Mouse (Mus musculus) neural tube, embryonic 11.5 days (tissue): Measurements from ENCODE around the gene Gbf1. TPM values are rescaled to one million over a fixed set of nuclear protein-coding genes. Genes with fewer than 3 reads are reported as not detected.

Source experiments
- ATAC-seq: fragments of 200-750 bp; cut with Nextera tagmentation; 2 replicates; pipeline ENCODE4 v1.8.0; 2017; ENCODE audit warnings: moderate number of reproducible peaks, mild to moderate bottlenecking, moderate TSS enrichment, moderate library complexity; ENCODE audit not compliant: insufficient read depth, low FRiP score, low TSS enrichment
- DNase-seq: peaks from one replicate; pipeline ENCODE4 v3.0.0-alpha.2; 2015; ENCODE audit warnings: low spot score
- H3K27ac ChIP-seq: fragments of 300-500 bp; sonication (generic); 2 replicates; pipeline ENCODE4 v1.5.1; 2014; ENCODE audit warnings: low read depth, mild to moderate bottlenecking, low read length
- H3K27me3 ChIP-seq: fragments of 300-500 bp; sonication (generic); 2 replicates; pipeline ENCODE4 v1.6.1; 2014; ENCODE audit warnings: mild to moderate bottlenecking, low read length, mixed read lengths; ENCODE audit not compliant: control insufficient read depth, insufficient read depth
- H3K36me3 ChIP-seq: fragments of 300-500 bp; sonication (generic); 2 replicates; pipeline ENCODE4 v1.6.1; 2014; ENCODE audit warnings: mild to moderate bottlenecking, low read length, moderate library complexity, mixed read lengths; ENCODE audit not compliant: control insufficient read depth, insufficient read depth
- H3K4me1 ChIP-seq: fragments of 300-500 bp; sonication (generic); 2 replicates; pipeline ENCODE4 v1.6.1; 2014; ENCODE audit warnings: low read length, mixed read lengths; ENCODE audit not compliant: control insufficient read depth, insufficient read depth
- H3K4me2 ChIP-seq: fragments of 300-500 bp; sonication (generic); 2 replicates; pipeline ENCODE4 v1.6.1; 2014; ENCODE audit warnings: low read depth, mild to moderate bottlenecking, moderate library complexity
- H3K4me3 ChIP-seq: fragments of 300-500 bp; sonication (generic); 2 replicates; pipeline ENCODE4 v1.5.1; 2014; ENCODE audit warnings: low read depth, low read length
- H3K9ac ChIP-seq: fragments of 300-500 bp; sonication (generic); 2 replicates; pipeline ENCODE4 v1.6.1; 2014; ENCODE audit warnings: mild to moderate bottlenecking, low read length
- H3K9me3 ChIP-seq: fragments of 300-500 bp; sonication (generic); 2 replicates; pipeline ENCODE4 v1.6.1; 2016; ENCODE audit warnings: low read length; ENCODE audit not compliant: control insufficient read depth
- WGBS: fragments of 180-500 bp; shearing (Covaris S2); extraction: QIAGEN DNeasy Blood & Tissue Kit; methylation state at CpG from one replicate; pipeline ENCODE4 v1.1.7; 2014; 5-methylcytosine and 5-hydroxymethylcytosine counted together
- polyA plus RNA-seq: library from polyadenylated mRNA; unstranded; fragments of >200 nt; fragmentation: Nextera tagmentation; extraction: Ambion mirVana; gene quantifications from 2 replicates; pipeline ENCODE4 v1.2.1, GENCODE M21; 2014

The Gbf1 gene
- polyA plus RNA-seq, 1 experiment from 2014 or later = 52.0 TPM

DNA sequence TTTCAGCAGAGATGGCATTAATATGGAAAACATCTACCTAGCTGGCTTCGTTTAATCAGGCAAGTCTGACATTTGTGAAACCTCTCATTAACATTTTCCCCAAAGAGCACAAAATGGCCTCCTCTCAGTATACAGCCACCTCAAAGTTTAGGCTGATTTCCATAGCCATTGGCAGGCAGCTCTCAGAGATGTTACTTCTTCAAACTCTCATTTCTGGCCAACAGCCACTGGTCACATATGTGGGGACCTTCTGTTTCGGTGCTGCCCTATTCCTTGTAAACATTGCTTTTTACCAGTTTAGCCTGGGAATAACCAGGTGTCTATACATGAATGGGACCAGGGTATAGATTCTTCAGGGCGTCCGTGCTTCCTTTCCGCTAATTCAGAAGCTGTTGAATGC is 67.8 kb downstream of the Gbf1 start:
- ATAC-seq = no peak
- Histone ChIP-seq H3K9me3 (no peaks in the 10 kb centered on the region), H3K4me3 (no peak overlapping the region), H3K9ac (no peak overlapping the region), H3K4me1 (peaks cover 2% of the 10 kb centered on the region; the same call in 1 of the 2 replicates), H3K27ac (no peak overlapping the region), H3K4me2 (no peak overlapping the region), H3K36me3 (no peaks in the 10 kb centered on the region), H3K27me3 (no peaks in the 10 kb centered on the region)
- DNase-seq = no peak
- WGBS = 84% methylated on average over 5 of the region's 5 CpGs

DNA sequence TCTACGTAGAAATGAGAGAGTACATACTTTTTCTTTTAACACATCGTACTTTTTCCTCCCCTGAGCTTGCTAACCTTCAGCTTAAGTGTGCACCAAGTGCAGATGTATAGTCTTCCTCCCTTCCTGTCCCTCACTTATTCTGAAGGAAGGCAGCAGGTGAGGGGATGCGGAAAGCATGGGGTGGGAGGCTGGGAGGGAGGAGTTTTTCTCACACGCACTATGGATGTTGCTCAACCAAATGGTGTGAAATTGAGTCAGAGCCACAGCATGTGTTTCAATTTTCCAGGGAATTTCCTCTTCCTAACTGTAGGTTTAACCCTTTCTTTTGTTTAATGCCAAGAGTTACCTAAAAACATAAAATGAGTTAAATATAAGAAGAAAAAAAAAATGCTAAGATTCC is 70.8 kb downstream of the Gbf1 start:
- Histone ChIP-seq H3K4me3 (no peak overlapping the region), H3K9me3 (no peaks in the 10 kb centered on the region), H3K9ac (no peak overlapping the region), H3K27me3 (no peaks in the 10 kb centered on the region), H3K36me3 (no peaks in the 10 kb centered on the region), H3K4me2 (no peak overlapping the region), H3K27ac (no peak overlapping the region), H3K4me1 (no peaks in the 10 kb centered on the region)
- WGBS = 83% methylated on average over 4 of the region's 4 CpGs
- DNase-seq (no peak), ATAC-seq (no peak)

DNA sequence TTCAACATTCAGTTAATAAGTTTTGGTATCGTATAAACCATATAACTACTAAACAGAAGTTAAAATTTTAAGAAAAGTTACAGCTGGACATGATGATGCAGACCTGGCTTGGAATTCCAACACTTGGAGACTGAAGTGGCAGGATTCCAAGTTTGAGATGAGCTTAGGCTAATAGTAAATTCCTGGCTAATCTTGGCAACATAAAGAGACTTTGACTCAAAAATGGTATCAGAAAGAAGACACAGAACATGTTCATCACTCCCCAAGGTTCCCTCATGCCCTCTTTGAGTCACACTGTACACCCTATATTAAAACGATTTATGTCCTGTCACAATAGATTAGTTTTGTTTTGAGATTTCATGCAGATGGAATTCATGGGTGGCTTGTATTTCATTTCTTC is 72.6 kb downstream of the Gbf1 start:
- WGBS = 89% methylated on average over 2 of the region's 2 CpGs

DNA sequence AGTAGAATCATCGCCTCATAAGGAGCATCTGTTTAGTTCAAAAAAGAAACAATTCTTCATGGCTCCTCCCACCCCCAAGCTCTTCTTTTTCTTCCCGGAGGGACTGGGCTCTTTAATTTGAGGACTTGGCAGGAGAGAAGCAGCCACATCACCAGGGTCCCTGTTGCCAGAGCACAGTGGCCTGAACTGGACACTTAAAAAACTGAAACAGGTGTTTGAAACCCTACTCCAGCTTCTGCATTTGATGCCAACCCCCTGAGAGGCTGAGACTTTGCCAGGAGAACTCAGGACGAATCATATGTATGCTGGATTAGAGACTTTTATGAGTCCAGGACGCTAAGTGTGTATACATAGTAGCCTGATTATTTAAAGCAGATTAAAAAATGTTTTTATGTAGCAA is 73.2 kb downstream of the Gbf1 start:
- H3K4me3 ChIP-seq = no peak overlapping the region
- WGBS = 63% methylated on average over 4 of the region's 4 CpGs
- no peak for DNase-seq

More for the DNA sequence above, 72.6 kb downstream of the Gbf1 start:
- no peaks in the 10 kb centered on the region for H3K9me3 ChIP-seq
- no peak for DNase-seq
- no peak for ATAC-seq
- H3K4me1 ChIP-seq = no peaks in the 10 kb centered on the region
- H3K27me3 ChIP-seq = no peaks in the 10 kb centered on the region
- no peak overlapping the region for H3K4me2 ChIP-seq
- H3K9ac ChIP-seq = no peak overlapping the region
- H3K36me3 ChIP-seq = no peaks in the 10 kb centered on the region
- H3K27ac ChIP-seq = no peak overlapping the region
- no peak overlapping the region for H3K4me3 ChIP-seq

DNA sequence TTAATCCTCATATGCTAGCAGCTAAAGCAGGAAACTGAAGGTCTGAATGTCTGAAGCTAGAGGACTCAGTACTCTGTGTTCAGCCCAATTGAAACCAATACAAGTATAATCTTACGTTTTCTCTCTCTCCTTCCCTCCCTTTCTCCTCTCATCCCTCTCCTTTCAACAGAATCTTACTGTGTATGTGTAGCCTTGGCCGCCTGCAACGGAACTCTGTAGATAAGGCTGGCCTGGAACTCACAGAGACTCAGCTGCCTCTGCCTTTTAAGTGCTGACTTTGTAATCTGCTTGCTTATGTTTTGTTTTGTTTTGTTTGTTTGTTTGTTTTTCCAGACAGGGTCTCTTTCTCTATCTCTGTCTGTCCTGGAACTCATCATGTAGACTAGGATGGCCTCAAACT is 74.0 kb downstream of the Gbf1 start:
- 91% methylated on average over 3 of the region's 3 CpGs for whole genome bisulfite sequencing
- Histone ChIP-seq H3K36me3 (no peaks in the 10 kb centered on the region), H3K4me2 (no peak overlapping the region), H3K4me1 (no peaks in the 10 kb centered on the region), H3K4me3 (no peak overlapping the region), H3K27me3 (no peaks in the 10 kb centered on the region), H3K27ac (no peak overlapping the region), H3K9ac (no peak overlapping the region), H3K9me3 (no peaks in the 10 kb centered on the region)
- ATAC-seq (no peak), DNase-seq (no peak)

More for the DNA sequence above, 73.2 kb downstream of the Gbf1 start:
- H3K9ac ChIP-seq = no peak overlapping the region
- no peak for ATAC-seq
- no peaks in the 10 kb centered on the region for H3K27me3 ChIP-seq
- H3K4me2 ChIP-seq = no peak overlapping the region
- no peaks in the 10 kb centered on the region for H3K4me1 ChIP-seq
- H3K36me3 ChIP-seq = no peaks in the 10 kb centered on the region
- H3K9me3 ChIP-seq = no peaks in the 10 kb centered on the region
- no peak overlapping the region for H3K27ac ChIP-seq

DNA sequence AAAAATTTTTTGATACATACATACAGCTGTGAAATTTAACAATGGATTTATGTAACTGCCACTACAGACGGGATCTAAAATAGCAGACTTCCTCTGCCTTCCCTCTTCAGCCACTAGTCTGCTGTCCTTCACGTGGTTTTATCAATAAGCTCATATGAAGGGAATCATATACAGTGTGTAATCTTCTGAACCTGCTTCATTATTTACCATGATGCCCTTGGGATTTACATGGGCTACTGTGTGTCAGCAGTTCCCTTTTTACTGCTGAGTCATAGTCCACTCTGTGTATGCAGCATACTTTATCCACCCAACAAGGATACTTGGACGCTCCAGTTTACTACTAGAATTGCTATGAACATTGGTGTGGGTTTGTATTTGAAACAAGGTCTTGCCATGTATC is 75.0 kb downstream of the Gbf1 start:
- 95% methylated on average over 3 of the region's 3 CpGs for WGBS
- Histone ChIP-seq H3K9me3 (no peaks in the 10 kb centered on the region), H3K36me3 (no peaks in the 10 kb centered on the region), H3K27me3 (no peaks in the 10 kb centered on the region), H3K27ac (no peak overlapping the region), H3K9ac (no peak overlapping the region), H3K4me1 (no peaks in the 10 kb centered on the region), H3K4me3 (no peak overlapping the region), H3K4me2 (no peak overlapping the region)
- no peak for DNase-seq
- no peak for ATAC-seq

DNA sequence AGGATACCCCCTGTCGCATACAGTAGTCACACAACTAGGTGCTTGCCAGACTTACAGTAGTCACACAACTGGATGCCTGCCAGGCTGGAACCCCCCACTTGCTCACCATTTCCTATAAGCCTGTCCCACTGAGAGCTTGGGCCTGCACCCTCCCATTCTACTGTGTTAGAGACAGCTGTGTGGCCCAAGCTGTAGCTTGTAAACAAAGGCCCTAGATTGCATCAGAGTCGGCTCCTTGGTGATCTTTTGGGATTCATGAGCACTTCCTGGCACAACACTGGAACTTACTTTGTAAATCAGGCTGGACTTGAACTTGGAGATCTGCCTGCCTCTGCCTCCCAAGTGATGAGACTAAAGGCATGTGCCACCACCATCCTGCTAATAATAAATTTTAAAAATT is 82.1 kb downstream of the Gbf1 start:
- no peak for DNase-seq
- no peak overlapping the region for H3K4me3 ChIP-seq
- no peak for ATAC-seq
- H3K4me1 ChIP-seq = no peaks in the 10 kb centered on the region
- H3K9ac ChIP-seq = no peak overlapping the region
- no peaks in the 10 kb centered on the region for H3K36me3 ChIP-seq
- no peak overlapping the region for H3K4me2 ChIP-seq
- no peaks in the 10 kb centered on the region for H3K9me3 ChIP-seq
- no peaks in the 10 kb centered on the region for H3K27me3 ChIP-seq
- H3K27ac ChIP-seq = no peak overlapping the region
- 74% methylated on average over 2 of the region's 2 CpGs for WGBS

DNA sequence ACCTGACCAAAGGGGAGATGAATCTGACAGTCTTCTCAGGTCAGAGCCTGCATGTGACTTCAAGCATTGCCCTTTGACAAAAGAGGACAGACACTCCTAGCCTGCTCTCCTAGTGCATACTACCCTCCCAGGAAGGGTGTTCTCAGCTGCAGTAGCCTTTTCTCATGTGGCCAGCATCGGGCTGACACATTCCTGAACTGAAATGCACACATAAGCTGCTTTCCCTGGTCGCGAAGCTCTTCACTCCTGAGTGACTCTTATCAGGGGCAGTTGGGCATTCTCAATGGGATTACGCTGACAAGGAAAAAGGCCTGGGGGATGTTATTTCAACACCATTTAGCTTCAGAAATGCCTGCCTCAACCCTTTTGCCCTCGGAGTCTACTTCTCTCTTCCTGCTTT is 84.3 kb downstream of the Gbf1 start:
- no peaks in the 10 kb centered on the region for H3K9me3 ChIP-seq
- DNase-seq = no peak
- WGBS = 72% methylated on average over 5 of the region's 5 CpGs

DNA sequence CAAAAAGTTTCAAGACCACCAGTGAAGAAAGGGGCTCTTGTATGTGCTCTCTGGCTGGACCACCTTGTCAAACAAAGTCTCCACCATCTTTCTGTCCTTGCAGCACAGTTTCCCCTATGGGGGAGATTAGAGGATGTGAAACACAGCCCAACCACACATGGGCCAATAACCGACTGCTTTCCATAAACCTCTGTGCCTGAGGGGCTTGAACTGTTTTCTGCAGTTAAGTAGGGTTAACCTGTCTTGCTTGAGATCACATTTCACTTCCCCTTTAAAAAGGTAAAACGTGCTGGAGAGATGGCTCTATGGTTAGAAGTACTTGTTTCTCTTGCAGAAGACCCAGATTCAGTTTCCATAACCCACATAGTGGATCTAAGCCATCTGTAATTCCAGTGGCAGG is 87.9 kb downstream of the Gbf1 start:
- H3K27ac ChIP-seq = no peak overlapping the region
- no peaks in the 10 kb centered on the region for H3K36me3 ChIP-seq
- H3K9ac ChIP-seq = no peak overlapping the region
- ATAC-seq (no peak), DNase-seq (no peak)
- H3K4me1 ChIP-seq = no peaks in the 10 kb centered on the region
- H3K9me3 ChIP-seq = no peaks in the 10 kb centered on the region
- no peak overlapping the region for H3K4me3 ChIP-seq
- H3K4me2 ChIP-seq = no peak overlapping the region
- H3K27me3 ChIP-seq = no peaks in the 10 kb centered on the region
- 71% methylated on average over 2 of the region's 2 CpGs for WGBS

More for the DNA sequence above, 84.3 kb downstream of the Gbf1 start:
- Histone ChIP-seq H3K4me3 (no peak overlapping the region), H3K36me3 (no peaks in the 10 kb centered on the region), H3K9ac (no peak overlapping the region), H3K4me2 (no peak overlapping the region), H3K27me3 (no peaks in the 10 kb centered on the region), H3K27ac (no peak overlapping the region), H3K4me1 (no peaks in the 10 kb centered on the region)
- no peak for ATAC-seq
